Mouse (Mus musculus): ENCODE data around the gene 2310050C09Rik.

2310050C09Rik gene

GRCm38 (mm10) chr3:92870116-92870515 lies at the start of gene 2310050C09Rik:
Gene 2310050C09Rik, minus strand, starts transcription at chr3:92870216.
- no peak for DNase-seq (ENCODE audit: low read depth, low spot score)

- peak; percentile 6 for DNase-seq (ENCODE audit: low read depth, low spot score)
Observed at GRCm38 (mm10) chr3:92907571-92907970, 37.6 kb upstream of the 2310050C09Rik start.

DNA sequence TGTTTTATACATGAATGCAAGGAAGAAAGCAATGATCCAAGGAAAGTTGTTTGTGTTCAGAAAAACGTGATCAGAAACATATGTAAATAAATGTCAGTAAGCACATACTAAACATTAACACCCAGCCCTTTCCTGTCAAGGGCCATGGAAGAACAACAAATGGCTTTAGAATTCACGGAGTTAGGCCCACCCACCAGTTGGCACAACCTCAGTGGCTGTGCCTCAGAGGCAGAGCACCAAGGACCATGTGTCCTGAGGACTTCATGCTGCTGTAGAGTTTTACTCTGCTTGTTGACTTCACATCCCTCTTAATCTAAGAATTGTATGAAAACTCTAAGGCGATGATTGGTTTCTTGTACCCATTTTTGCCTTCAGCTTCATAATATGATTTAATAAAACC lies 35.2 kb upstream of the 2310050C09Rik start:
- DNase-seq (ENCODE audit: low read depth, low spot score): no peak

GRCm38 (mm10) chr3:92903640-92904039 lies 33.6 kb upstream of the 2310050C09Rik start:
- no peak for DNase-seq (ENCODE audit: low read depth, low spot score)

GRCm38 (mm10) chr3:92902992-92903391 lies 33.0 kb upstream of the 2310050C09Rik start:
- DNase-seq (ENCODE audit: low read depth, low spot score): no peak

DNA sequence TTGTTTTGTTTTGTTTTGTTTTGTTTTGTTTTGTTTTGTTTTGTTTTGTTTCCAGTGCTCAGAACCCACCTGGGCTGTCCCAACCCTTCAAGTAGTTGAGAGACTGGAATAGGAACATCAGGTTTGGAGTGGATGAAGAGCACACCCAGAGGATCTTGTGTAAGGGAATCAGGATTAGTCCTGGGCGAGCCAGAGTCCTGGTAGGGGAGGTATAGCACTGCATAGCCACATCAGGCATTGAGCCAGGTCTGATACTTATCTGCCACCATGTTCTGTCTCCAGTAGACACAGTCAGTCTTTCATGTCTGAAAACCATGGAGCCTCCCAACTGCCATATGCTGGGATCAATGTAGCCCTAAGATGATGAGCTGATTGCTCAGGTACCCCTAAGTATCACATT lies 24.5 kb upstream of the 2310050C09Rik start:
- no peak for DNase-seq (ENCODE audit: low read depth, low spot score)

DNA sequence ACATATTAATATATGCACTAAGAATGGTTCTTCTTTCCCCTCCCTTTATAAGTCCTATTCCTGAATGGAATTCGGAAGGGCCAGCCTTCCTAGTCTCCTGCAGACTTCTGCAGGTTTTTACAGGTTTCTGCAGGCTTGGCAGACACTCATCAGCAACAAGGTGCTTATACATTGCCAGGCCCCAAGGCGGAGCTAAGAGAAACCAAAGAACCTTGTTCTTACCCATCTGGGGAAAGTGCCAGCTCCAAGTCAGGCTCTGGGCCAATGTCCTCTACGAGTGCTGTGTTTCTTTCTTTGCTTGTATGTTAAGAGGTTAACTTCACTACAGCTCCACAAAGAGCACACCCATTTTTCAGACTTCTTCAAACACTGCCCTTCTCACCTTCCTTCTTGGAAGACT lies 24.0 kb upstream of the 2310050C09Rik start:
- DNase-seq (ENCODE audit: low read depth, low spot score): no peak

DNA sequence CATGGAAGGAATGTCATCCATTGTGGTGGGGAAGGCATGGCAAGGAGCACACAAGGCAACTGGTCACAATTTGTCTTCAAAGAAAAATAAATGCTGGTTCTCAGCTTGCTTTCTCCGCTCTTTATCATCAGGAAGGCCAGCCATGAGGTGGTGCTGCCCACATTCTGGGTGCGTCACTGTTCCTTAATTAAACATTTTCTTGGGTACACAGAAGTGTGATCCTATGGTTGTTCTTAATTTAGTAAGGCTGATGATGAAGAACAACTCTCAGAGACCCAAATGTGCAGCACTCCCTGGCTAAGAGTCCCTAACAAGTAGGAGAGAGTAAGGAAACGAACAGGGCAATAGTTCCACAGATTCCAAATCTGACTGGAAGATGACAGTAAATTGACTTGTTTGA lies 4.2 kb upstream of the 2310050C09Rik start:
- DNase-seq (ENCODE audit: low read depth, low spot score): peak; percentile 10

- no peak for DNase-seq (ENCODE audit: low read depth, low spot score)
Observed at GRCm38 (mm10) chr3:92851186-92851585, 18.8 kb downstream of the 2310050C09Rik start, which contains the start of gene Lce1l. Gene Lce1l, minus strand, starts transcription at chr3:92851286.

- no peak for DNase-seq (ENCODE audit: low read depth, low spot score)
Observed at GRCm38 (mm10) chr3:92827108-92827507, 42.9 kb downstream of the 2310050C09Rik start, which contains the start of gene Kprp. Gene Kprp, minus strand, starts transcription at chr3:92827247.

GRCm38 (mm10) chr3:92825808-92826207 lies 44.2 kb downstream of the 2310050C09Rik start:
- no peak for DNase-seq (ENCODE audit: low read depth, low spot score)
